Mouse (Mus musculus) layer of hippocampus, adult 2 months (tissue): Measurements from ENCODE around the gene Fgf15. TPM values are rescaled to one million over a fixed set of nuclear protein-coding genes. Genes with fewer than 3 reads are reported as not detected.
"Not testable (repeated sequence)": the region's sequence is repeated elsewhere in the genome, so short reads cannot be mapped to it uniquely, and the experiment has no call there.

Source experiments
- DNase-seq, 2 experiments: peaks; one replicate each; pipeline ENCODE4 v3.0.0; 2022; ENCODE audit warnings: low spot score in 2 of 2
- H3K27ac ChIP-seq: fragments of 200-600 bp; 2 replicates; pipeline ENCODE4 v1.8.1; 2022
- H3K4me3 ChIP-seq: fragments of 200-600 bp; 2 replicates; pipeline ENCODE4 v1.8.1; 2022; ENCODE audit warnings: mild to moderate bottlenecking
- CTCF ChIP-seq: fragments of 200-600 bp; conservative IDR thresholded peaks from 2 replicates; pipeline ENCODE4 v1.8.1; 2022; ENCODE audit warnings: antibody characterized with exemption, mild to moderate bottlenecking, moderate library complexity
- total RNA-seq, 2 experiments: library from RNA; stranded (reverse); gene quantifications; 2 replicates each; pipeline ENCODE4 v1.2.3; 2021

Fgf15 gene
- total RNA-seq, 2 experiments from 2014 or later = not detected

DNA sequence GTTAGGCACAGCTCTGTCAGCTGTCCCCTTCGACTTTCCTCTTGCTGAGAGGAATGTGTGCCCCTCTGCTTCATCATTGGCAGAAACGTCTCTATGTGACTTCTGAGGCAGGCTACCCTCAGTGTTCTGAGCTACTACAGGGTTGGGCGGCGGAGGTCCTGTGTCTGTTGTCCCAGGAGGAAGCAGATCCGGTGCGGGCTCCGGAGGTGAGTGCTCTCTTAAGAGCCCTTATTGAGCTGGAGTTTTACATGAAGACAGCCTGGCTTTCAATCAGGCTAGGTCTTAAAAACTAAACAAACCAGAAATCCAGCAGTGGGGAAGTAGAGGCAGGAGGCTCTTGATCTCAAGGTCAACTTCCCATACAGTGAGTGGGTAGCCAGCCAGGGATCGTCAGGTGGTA is 28.7 kb upstream of the Fgf15 start:
- DNase-seq = no peak
- TF ChIP-seq CTCF = no peak
- no peak overlapping the region for H3K27ac ChIP-seq
- no peak overlapping the region for H3K4me3 ChIP-seq

DNA sequence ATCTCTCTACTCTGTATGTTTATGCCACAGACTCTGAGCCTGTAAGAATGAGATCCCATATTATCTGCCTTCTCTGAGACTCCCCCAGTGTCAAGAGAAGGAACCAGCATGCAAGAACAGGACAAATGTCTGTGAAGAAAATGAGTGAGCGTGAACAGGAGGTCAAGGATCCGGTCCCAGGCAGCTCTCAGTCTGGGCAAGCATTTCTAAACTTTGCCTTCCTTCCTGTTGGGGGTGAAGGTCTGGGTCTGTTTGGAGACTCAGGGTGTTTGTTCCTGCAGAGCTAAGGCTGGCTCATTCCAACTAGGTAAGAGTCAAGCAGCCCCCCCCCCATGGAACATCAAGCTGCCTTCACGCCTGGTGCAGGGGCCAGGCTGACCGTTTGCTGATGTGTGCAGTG is 23.9 kb upstream of the Fgf15 start:
- no peak for DNase-seq
- no peak overlapping the region for H3K4me3 ChIP-seq
- TF ChIP-seq CTCF = no peak

DNA sequence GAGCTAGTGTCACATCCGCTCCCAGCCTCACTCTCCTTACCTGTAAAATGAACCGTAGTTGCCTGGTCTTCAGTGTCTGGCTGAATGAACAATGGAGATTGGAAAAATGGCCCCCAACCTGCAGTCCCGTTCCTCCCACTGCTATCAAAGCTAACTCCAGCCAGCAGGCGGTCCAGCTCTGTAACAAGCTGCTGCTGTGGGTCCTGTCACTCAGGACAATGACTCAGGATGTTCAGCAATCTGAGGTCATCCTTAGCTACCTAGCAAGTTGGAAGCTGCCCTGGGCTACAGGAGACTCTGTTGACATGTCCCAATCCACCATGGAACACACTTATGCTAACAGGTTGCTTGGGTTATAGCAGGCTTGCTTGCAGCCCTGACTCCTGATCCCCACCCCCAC is 23.2 kb upstream of the Fgf15 start:
- no peak for DNase-seq
- TF ChIP-seq CTCF = no peak
- Histone ChIP-seq H3K4me3 (no peak overlapping the region), H3K27ac (no peak overlapping the region)

More for the DNA sequence above, 23.9 kb upstream of the Fgf15 start:
- no peak overlapping the region for H3K27ac ChIP-seq

DNA sequence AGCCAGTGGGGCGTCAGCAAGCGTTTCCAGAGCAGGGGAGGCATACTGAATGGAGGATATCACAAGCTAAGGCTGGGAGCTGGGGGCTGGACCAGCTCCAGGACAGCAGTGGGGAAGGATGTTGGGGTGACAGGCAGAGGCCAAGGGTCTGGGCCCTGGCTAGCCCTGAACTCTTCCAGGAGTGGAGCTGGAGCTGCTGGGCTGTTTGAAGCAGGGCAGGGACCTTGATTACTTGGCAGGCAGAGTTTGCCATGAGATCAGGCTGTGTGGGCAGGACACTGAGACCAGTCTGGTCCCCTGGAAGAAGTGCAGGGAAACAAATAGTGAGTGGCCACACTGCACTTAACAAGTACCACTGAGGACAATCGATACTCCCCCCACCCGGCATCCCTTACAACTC is 22.1 kb upstream of the Fgf15 start:
- no peak for DNase-seq
- no peak for TF ChIP-seq CTCF
- no peak overlapping the region for H3K27ac ChIP-seq
- no peak overlapping the region for H3K4me3 ChIP-seq

GRCm38 (mm10) chr7:144878401-144878800 is 17.9 kb upstream of the Fgf15 start:
- Histone ChIP-seq H3K27ac (no peak overlapping the region), H3K4me3 (no peak overlapping the region)
- no peak for DNase-seq
- TF ChIP-seq CTCF = no peak

- Histone ChIP-seq H3K27ac (no peak overlapping the region), H3K4me3 (no peak overlapping the region)
- no peak for TF ChIP-seq CTCF
- DNase-seq = no peak
Observed at GRCm38 (mm10) chr7:144883106-144883505, 13.2 kb upstream of the Fgf15 start.

- DNase-seq = no peak
- Histone ChIP-seq H3K4me3 (no peak overlapping the region), H3K27ac (no peak overlapping the region)
- peak; percentile 52 for TF ChIP-seq CTCF
Observed at GRCm38 (mm10) chr7:144887672-144888071, 8.7 kb upstream of the Fgf15 start.

GRCm38 (mm10) chr7:144888564-144889299 is 7.6 kb upstream of the Fgf15 start:
- no peak for TF ChIP-seq CTCF
- Histone ChIP-seq H3K27ac (no peak overlapping the region), H3K4me3 (no peak overlapping the region)
- no peak for DNase-seq

GRCm38 (mm10) chr7:144890661-144891060 is 5.7 kb upstream of the Fgf15 start:
- peak; percentile 41 for TF ChIP-seq CTCF
- H3K4me3 ChIP-seq, DNase-seq, H3K27ac ChIP-seq: not testable (repeated sequence)

DNA sequence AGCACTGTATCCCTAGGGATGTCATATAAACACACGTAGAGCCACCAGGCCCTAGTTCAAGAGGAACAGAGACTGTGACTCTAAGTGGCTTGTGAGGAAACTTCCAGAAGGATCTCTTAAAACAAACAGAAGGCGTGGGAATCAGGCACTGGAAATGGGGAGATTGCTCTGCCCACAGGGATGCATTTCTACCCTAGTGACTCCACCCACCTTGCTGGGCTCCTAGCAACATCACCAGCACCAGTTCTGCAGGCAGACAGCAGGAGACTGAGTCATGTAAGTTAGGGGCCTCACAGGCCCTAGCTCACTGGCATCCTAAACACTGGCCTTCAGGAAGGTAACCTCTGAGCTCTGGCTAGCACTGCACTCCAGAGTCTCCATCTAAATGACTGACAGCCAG is 4.5 kb upstream of the Fgf15 start:
- peak in 1 of 2 experiments; percentile 49 for DNase-seq
- Histone ChIP-seq H3K27ac (peak overlapping the region; percentile 33; the same call in 1 of the 2 replicates), H3K4me3 (no peak overlapping the region)
- no peak for TF ChIP-seq CTCF

- no peak overlapping the region for H3K4me3 ChIP-seq
- DNase-seq = no peak
- H3K27ac ChIP-seq = peak overlapping the region; percentile 33; the same call in 1 of the 2 replicates
- TF ChIP-seq CTCF = peak; percentile 35; the same call in 1 of the 2 replicates
Observed at GRCm38 (mm10) chr7:144892322-144892721, 4.0 kb upstream of the Fgf15 start.

GRCm38 (mm10) chr7:144894191-144894590 is 2.1 kb upstream of the Fgf15 start:
- DNase-seq = peak in 1 of 2 experiments; percentile 44
- peak; percentile 78 for TF ChIP-seq CTCF
- H3K27ac ChIP-seq = no peak overlapping the region
- H3K4me3 ChIP-seq = no peak overlapping the region

- no peak for DNase-seq
- Histone ChIP-seq H3K27ac (no peak overlapping the region), H3K4me3 (no peak overlapping the region; the same call in 1 of the 2 replicates)
- TF ChIP-seq CTCF = no peak
Observed at GRCm38 (mm10) chr7:144894706-144895105, 1.6 kb upstream of the Fgf15 start.

DNA sequence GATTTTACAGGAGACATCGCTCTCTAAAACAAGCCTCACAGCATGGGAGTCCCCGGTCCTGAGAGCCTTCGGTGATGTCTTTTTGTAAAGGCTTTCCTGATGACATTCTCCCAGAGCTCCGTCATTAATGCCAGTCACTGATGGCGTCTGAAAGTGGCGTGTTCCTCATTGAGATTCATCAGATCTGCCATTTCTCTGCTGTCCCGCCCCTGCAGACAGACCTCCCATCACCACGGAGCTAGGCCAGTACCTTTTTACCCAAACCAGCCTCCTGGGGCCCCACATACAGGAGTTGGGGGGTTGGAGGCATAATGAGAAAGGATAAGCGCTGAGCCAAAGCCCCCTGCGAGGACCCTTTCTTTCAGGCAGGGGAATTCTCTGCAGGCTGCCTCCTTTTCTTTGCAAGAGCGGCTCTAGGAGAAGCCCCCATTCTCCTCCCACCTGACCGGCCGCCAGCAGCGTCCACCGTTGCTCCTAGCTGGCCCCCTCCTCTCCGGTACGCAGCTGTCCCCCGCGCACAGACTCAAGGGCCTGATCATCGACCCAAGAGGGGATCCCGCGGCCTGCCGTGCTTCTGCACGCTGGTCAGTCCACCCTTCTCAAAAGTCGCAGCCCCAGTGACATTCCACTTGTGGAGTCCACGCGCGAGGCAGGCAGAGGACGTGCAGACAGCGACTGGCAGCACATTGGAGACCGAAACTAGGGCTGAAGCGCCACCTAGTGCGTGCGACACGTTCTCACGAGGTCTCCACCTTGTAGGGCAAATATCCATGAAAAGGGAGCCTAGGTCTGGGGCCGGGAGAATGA is 823 bp upstream of the Fgf15 start:
- H3K27ac ChIP-seq = no peak overlapping the region

More for the DNA sequence above, 823 bp upstream of the Fgf15 start:
- peak; percentile 48 to 75 for DNase-seq
- H3K4me3 ChIP-seq = peak overlapping the region; percentile 41
- TF ChIP-seq CTCF = peak; percentile 84
